Mouse (Mus musculus): ENCODE measurements around the gene Gm44. TPM values are rescaled to one million over a fixed set of nuclear protein-coding genes. Genes with fewer than 3 reads are reported as not detected.
"Not testable (repeated sequence)": the region's sequence is repeated elsewhere in the genome, so short reads cannot be mapped to it uniquely, and the experiment has no call there.

Gene Gm44
- total RNA-seq (2014; fragmentation: Nextera tagmentation) (not detected in 2 replicates), total RNA-seq (2017) (not detected in 2 replicates)

DNA sequence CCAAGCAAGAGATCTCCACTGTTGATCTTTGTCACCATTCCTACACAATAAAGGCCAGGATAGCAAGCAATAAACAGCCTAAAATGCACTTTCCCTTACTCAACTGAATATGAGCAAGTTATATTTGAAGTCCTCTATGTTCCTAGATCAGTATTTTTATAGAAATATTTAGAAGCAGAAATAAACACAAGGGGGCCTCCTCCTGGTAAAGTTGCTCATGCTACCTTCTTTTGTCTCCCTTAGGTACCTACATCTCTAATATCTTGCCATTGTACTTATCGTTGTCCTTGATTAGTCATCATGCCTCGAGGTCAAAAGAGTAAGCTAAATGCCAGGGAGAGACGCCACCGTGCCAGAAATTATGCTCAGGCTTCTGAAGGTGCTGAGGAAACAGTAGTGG is at the start of gene Gm44:
Gene Gm44 (plus strand): TSS at position 301 of the 400 bp plus-strand sequence.
- no peak for ATAC-seq (replicated peaks; ENCODE audit: poor library complexity, severe bottlenecking)

GRCm38 (mm10) chrX:90927989-90928388 is 36.0 kb downstream of the Gm44 start:
- ATAC-seq (replicated peaks; ENCODE audit: poor library complexity, severe bottlenecking), result no peak

- ATAC-seq (replicated peaks; ENCODE audit: poor library complexity, severe bottlenecking), result not testable (repeated sequence)
Observed at GRCm38 (mm10) chrX:90938211-90938610, 46.3 kb downstream of the Gm44 start.
